Mouse (Mus musculus) cortical plate, adult 2 months (tissue): Measurements from ENCODE around the gene Hace1.

Source experiments
- CTCF ChIP-seq: fragments of 200-500 bp; IDR thresholded peaks from 2 replicates; pipeline ENCODE4 v1.5.1; 2011; ENCODE audit warnings: mild to moderate bottlenecking, control low read depth, low read length; ENCODE audit not compliant: insufficient read depth; ENCODE audit errors: extremely low read depth
- POLR2A ChIP-seq: fragments of 200-500 bp; IDR thresholded peaks from 2 replicates; pipeline ENCODE4 v1.6.1; 2011; ENCODE audit warnings: mild to moderate bottlenecking, low read length, control low read depth; ENCODE audit not compliant: insufficient read depth; ENCODE audit errors: extremely low read depth

- TF ChIP-seq CTCF, result no peak
- TF ChIP-seq POLR2A, result no peak
Measured at GRCm38 (mm10) chr10:45635201-45635600, 57.6 kb downstream of the Hace1 start.
